Mouse (Mus musculus) embryonic facial prominence, embryonic 15.5 days (tissue): ENCODE data around the gene Crtc2. TPM values are rescaled to one million over a fixed set of nuclear protein-coding genes. Genes with fewer than 3 reads are reported as not detected.
A peak's percentile ranks its signal among the peaks of the same experiment; 100 is the strongest.

Source experiments
- ATAC-seq: fragments of 200-750 bp; cut with Nextera tagmentation; 2 replicates; pipeline ENCODE4 v1.8.0; 2017; ENCODE audit warnings: low read depth, moderate TSS enrichment; ENCODE audit not compliant: insufficient number of reproducible peaks, low FRiP score, low TSS enrichment
- H3K27ac ChIP-seq: fragments of 300-500 bp; sonication (generic); replicated peaks from 2 replicates; pipeline ENCODE4 v1.5.1; 2015; ENCODE audit warnings: mild to moderate bottlenecking, inconsistent platforms
- H3K27me3 ChIP-seq: fragments of 300-500 bp; sonication (generic); 2 replicates; pipeline ENCODE4 v1.6.1; 2015; ENCODE audit warnings: inconsistent platforms
- H3K36me3 ChIP-seq: fragments of 300-500 bp; sonication (generic); 2 replicates; pipeline ENCODE4 v1.6.1; 2015; ENCODE audit warnings: mild to moderate bottlenecking, inconsistent platforms
- H3K4me1 ChIP-seq: fragments of 300-500 bp; sonication (generic); 2 replicates; pipeline ENCODE4 v1.6.1; 2015; ENCODE audit warnings: inconsistent platforms
- H3K4me2 ChIP-seq: fragments of 300-500 bp; sonication (generic); replicated peaks from 2 replicates; pipeline ENCODE4 v1.6.1; 2015; ENCODE audit warnings: mild to moderate bottlenecking, inconsistent platforms
- H3K4me3 ChIP-seq: fragments of 300-500 bp; sonication (generic); replicated peaks from 2 replicates; pipeline ENCODE4 v1.5.1; 2015; ENCODE audit warnings: mild to moderate bottlenecking, inconsistent platforms
- H3K9ac ChIP-seq: fragments of 300-500 bp; sonication (generic); 2 replicates; pipeline ENCODE4 v1.6.1; 2015; ENCODE audit warnings: inconsistent platforms
- H3K9me3 ChIP-seq: fragments of 300-500 bp; sonication (generic); replicated peaks from 2 replicates; pipeline ENCODE4 v1.6.1; 2016; ENCODE audit warnings: inconsistent platforms
- WGBS: fragments of 180-500 bp; shearing (Covaris S2); methylation state at CpG from one replicate; pipeline ENCODE4 v1.1.7; 2015; 5-methylcytosine and 5-hydroxymethylcytosine counted together
- polyA plus RNA-seq: library from polyadenylated mRNA; unstranded; fragments of >200 nt; fragmentation: Nextera tagmentation; extraction: Ambion mirVana; gene quantifications from 2 replicates; pipeline ENCODE4 v1.2.1, GENCODE M21; 2015

The Crtc2 gene
- polyA plus RNA-seq, 1 experiment from 2014 or later: 27.8 TPM

DNA sequence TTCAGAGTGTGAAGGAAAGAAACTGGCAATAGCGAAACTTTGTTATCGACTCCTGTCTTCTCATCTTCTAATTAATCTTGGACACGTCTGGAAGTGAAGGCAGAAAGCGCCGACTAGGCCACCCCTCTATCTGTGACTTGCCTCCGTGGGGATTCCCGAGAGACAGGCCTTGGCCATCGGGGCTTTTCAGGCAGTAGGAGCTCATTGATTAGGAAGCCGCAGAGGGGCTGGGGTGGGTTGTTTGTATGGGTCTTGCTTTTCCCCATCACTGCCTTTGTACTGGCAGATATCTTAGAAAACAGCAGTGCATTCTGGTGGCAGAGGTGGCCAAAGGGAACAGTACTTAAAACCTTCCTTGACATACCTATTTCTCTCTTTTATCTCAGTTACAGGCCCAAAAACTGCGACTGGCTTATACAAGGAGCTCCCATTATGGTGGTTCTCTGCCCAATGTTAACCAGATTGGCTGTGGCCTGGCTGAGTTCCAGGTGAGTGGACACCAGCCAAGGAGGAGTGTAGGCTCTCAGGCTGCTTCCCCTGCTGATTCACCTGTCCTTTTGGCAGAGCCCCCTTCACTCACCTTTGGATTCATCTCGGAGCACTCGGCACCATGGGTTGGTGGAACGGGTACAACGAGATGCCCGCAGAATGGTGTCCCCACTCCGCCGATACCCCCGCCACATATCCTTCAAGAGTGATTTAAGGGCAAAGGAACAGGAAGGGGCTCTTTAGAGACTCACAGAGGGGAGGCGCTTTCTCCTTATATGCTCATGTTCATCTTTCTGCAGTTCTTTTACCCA lies 3.0 kb downstream of the Crtc2 start:
- ATAC-seq: no peak
- Histone ChIP-seq H3K36me3 (peaks cover 50% of the 10 kb centered on the region), H3K27ac (no peak overlapping the region), H3K4me2 (no peak overlapping the region), H3K4me1 (peaks cover 12% of the 10 kb centered on the region), H3K9ac (no peak overlapping the region), H3K4me3 (no peak overlapping the region), H3K27me3 (no peaks in the 10 kb centered on the region), H3K9me3 (no peaks in the 10 kb centered on the region)
- 94% methylated on average over 19 of the region's 19 CpGs for WGBS

- Histone ChIP-seq H3K4me2 (no peak overlapping the region), H3K9ac (no peak overlapping the region), H3K4me1 (peaks cover 12% of the 10 kb centered on the region), H3K4me3 (no peak overlapping the region), H3K27ac (no peak overlapping the region), H3K27me3 (no peaks in the 10 kb centered on the region), H3K9me3 (no peaks in the 10 kb centered on the region), H3K36me3 (peaks cover 66% of the 10 kb centered on the region)
- ATAC-seq: no peak
- WGBS: 90% methylated on average over 4 of the region's 4 CpGs
Observed at GRCm38 (mm10) chr3:90258521-90258920, 4.6 kb downstream of the Crtc2 start.

GRCm38 (mm10) chr3:90263121-90263771 lies 9.3 kb downstream of the Crtc2 start:
- no peaks in the 10 kb centered on the region for H3K27me3 ChIP-seq
- WGBS: 90% methylated on average over 5 of the region's 5 CpGs
- no peak overlapping the region for H3K27ac ChIP-seq
- peaks cover 19% of the 10 kb centered on the region for H3K4me1 ChIP-seq
- H3K9ac ChIP-seq: no peak overlapping the region
- no peak overlapping the region for H3K4me2 ChIP-seq
- H3K36me3 ChIP-seq: peaks cover 61% of the 10 kb centered on the region
- H3K4me3 ChIP-seq: no peak overlapping the region
- no peak for ATAC-seq
- no peaks in the 10 kb centered on the region for H3K9me3 ChIP-seq

DNA sequence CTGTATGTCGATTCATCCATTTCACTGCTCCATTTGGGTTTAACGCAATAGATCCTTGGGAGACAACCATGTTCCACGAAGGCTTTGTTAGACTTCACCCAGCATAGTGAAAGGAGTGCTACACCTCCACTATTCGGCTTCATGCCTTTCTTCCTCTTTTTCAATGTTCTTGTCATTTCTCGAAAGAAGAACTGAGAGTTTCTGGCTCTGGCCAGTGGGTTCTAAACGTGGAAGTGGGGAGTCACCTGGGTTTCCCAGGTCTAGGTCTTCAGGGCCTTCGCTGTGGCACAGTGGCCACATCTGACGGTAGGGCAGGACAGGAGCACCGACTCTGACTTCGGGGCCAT lies 10.7 kb downstream of the Crtc2 start:
- Histone ChIP-seq H3K27ac (peak overlapping the region; percentile 97), H3K4me3 (peak overlapping the region; percentile 78), H3K27me3 (no peaks in the 10 kb centered on the region), H3K9me3 (no peaks in the 10 kb centered on the region), H3K36me3 (peaks cover 54% of the 10 kb centered on the region), H3K4me1 (peaks cover 19% of the 10 kb centered on the region), H3K9ac (peak overlapping the region; percentile 86; the same call in 1 of the 2 replicates), H3K4me2 (peak overlapping the region; percentile 70)
- WGBS: 36% methylated on average over 10 of the region's 10 CpGs
- ATAC-seq: no peak

- no peaks in the 10 kb centered on the region for H3K9me3 ChIP-seq
- peak within 1 kb of the TSS; percentile 97 for H3K27ac ChIP-seq
- H3K4me1 ChIP-seq: peaks cover 19% of the 10 kb centered on the region
- H3K4me3 ChIP-seq: peak within 1 kb of the TSS; percentile 78
- peak within 1 kb of the TSS; percentile 70 for H3K4me2 ChIP-seq
- ATAC-seq: peak; percentile 93
- under 1% methylated on average over 86 of the region's 87 CpGs for whole genome bisulfite sequencing
- H3K36me3 ChIP-seq: peaks cover 48% of the 10 kb centered on the region
- H3K27me3 ChIP-seq: no peaks in the 10 kb centered on the region
- H3K9ac ChIP-seq: peak within 1 kb of the TSS; percentile 86
Observed at GRCm38 (mm10) chr3:90265034-90265931, 11.3 kb downstream of the Crtc2 start, which contains the start of gene Dennd4b. Gene Dennd4b, plus strand, starts transcription at chr3:90265185.

- 23% methylated on average over 16 of the region's 16 CpGs for WGBS
- 0 out of 2 replicates have a peak, but pooled peaks have one; percentile 3 for ATAC-seq
Observed at GRCm38 (mm10) chr3:90265932-90266741, 12.2 kb downstream of the Crtc2 start.

DNA sequence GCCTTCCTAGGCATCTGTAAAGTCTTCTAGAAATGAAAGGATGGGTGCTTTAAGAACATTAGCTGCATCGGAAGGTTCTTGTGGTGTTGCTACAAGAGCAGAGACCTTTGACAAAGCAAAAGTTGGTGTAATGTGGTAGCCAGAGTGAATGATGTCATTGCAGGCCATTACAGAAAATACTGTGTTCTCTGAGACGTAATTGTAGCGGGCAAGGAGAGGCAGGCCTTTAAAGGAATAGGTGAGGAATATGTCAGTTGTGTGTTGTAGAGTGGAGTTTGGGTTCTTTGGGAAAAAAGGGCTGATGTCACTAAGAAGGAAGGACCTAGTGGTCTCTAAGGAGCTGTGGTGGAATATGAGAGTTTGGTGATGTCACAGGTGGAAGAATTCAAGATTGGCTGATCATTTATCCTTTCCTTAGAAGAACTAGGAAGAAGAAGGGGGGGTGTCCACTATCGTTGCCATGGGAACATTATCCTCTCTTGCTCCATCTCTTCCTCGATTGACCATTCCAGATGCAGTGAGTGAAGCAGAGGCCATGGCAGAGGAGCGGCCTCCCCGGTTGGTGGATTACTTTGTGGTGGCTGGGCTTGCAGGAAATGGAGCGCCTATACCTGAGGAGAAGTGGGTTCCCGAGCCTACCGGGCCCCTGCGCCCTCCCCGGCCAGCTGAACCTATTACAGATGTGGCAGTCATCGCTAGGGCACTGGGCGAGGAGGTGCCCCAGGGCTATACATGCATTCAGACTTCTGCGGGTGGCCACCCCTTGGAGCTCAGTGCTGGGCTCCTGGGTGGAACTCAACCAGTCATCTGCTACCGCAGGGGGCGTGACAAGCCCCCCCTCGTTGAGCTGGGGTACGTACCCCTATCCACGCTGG lies 13.2 kb downstream of the Crtc2 start:
- Histone ChIP-seq H3K9ac (no peak overlapping the region), H3K4me1 (peaks cover 19% of the 10 kb centered on the region), H3K27me3 (no peaks in the 10 kb centered on the region), H3K36me3 (peaks cover 38% of the 10 kb centered on the region), H3K27ac (no peak overlapping the region), H3K9me3 (no peaks in the 10 kb centered on the region), H3K4me2 (0 out of 2 replicates have a peak overlapping the region, but pooled peaks have one; percentile 70), H3K4me3 (peak overlapping the region; percentile 78; the same call in 1 of the 2 replicates)
- no peak for ATAC-seq
- WGBS: 88% methylated on average over 20 of the region's 20 CpGs

More at GRCm38 (mm10) chr3:90265932-90266741, 12.2 kb downstream of the Crtc2 start:
- peak overlapping the region; percentile 86 for H3K9ac ChIP-seq
- H3K36me3 ChIP-seq: peaks cover 41% of the 10 kb centered on the region
- H3K27me3 ChIP-seq: no peaks in the 10 kb centered on the region
- peak overlapping the region; percentile 97 for H3K27ac ChIP-seq
- no peaks in the 10 kb centered on the region for H3K9me3 ChIP-seq
- peaks cover 19% of the 10 kb centered on the region for H3K4me1 ChIP-seq
- H3K4me2 ChIP-seq: peak overlapping the region; percentile 70
- H3K4me3 ChIP-seq: peak overlapping the region; percentile 78

GRCm38 (mm10) chr3:90268190-90268589 lies 14.2 kb downstream of the Crtc2 start:
- no peak for ATAC-seq
- H3K9ac ChIP-seq: no peak overlapping the region
- H3K9me3 ChIP-seq: no peaks in the 10 kb centered on the region
- no peaks in the 10 kb centered on the region for H3K27me3 ChIP-seq
- 94% methylated on average over 11 of the region's 11 CpGs for WGBS
- H3K4me3 ChIP-seq: no peak overlapping the region
- H3K27ac ChIP-seq: no peak overlapping the region
- H3K4me2 ChIP-seq: no peak overlapping the region
- peaks cover 19% of the 10 kb centered on the region for H3K4me1 ChIP-seq
- peaks cover 36% of the 10 kb centered on the region for H3K36me3 ChIP-seq

- Histone ChIP-seq H3K9ac (no peak overlapping the region), H3K27me3 (no peaks in the 10 kb centered on the region), H3K4me1 (peaks cover 19% of the 10 kb centered on the region), H3K9me3 (no peaks in the 10 kb centered on the region), H3K36me3 (peaks cover 36% of the 10 kb centered on the region), H3K4me2 (no peak overlapping the region), H3K27ac (no peak overlapping the region), H3K4me3 (no peak overlapping the region)
- no peak for ATAC-seq
- 89% methylated on average over 16 of the region's 16 CpGs for WGBS
Observed at GRCm38 (mm10) chr3:90268971-90269370, 15.0 kb downstream of the Crtc2 start.

GRCm38 (mm10) chr3:90270784-90271183 lies 16.8 kb downstream of the Crtc2 start:
- no peak overlapping the region for H3K4me2 ChIP-seq
- no peak overlapping the region for H3K27ac ChIP-seq
- no peak overlapping the region for H3K9ac ChIP-seq
- no peak for ATAC-seq
- no peaks in the 10 kb centered on the region for H3K9me3 ChIP-seq
- WGBS: 94% methylated on average over 8 of the region's 8 CpGs
- H3K4me3 ChIP-seq: no peak overlapping the region
- H3K4me1 ChIP-seq: peaks cover 12% of the 10 kb centered on the region
- peaks cover 46% of the 10 kb centered on the region for H3K36me3 ChIP-seq
- H3K27me3 ChIP-seq: no peaks in the 10 kb centered on the region
